In the genomic region with DNA sequence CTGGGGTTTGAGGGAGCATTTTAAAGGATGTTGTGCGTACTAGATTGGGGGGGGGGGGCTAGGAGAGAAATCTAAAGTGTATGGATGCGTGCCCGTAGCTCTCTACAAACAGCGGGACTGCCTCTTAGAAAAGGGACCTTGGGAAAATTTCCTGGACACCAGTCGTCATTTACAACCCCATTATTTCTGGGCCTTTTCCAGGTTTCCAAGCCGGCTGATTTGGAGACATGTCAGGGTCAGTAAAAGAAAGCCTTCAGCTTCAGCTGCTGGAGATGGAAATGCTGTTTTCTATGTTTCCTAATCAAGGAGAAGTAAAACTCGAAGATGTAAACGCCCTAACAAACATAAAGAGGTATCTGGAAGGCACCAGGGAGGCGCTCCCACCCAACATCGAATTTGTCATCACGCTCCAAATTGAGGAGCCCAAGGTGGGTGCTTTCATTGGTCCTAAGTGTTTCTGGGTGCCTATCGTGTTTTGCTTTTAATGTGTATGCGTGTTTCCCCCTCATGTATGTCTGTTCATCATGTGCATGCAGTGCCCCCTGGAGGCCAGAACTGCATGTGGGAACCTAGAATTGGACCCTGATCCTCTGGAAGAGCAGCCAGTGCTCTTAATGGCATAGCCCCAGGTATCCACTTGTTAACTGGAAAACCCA, we compare ENCODE assay signal across 8 mouse cellular contexts. TPM values are rescaled to one million over a fixed set of nuclear protein-coding genes. Genes with fewer than 3 reads are reported as not detected.
DNase-seq lines count a peak whose midpoint lies in the region; ATAC-seq lines count a peak whose summit lies in the region.

No protein-coding gene starts in this region.

- H3K9ac ChIP-seq in hindbrain, embryonic 13.5 days, result peak overlapping the region; percentile 78

- DNase-seq in NIH3T3 (ENCODE audit: low read depth), result peak; percentile 79
- peak; percentile 86 to 87 for DNase-seq in cerebellum, postnatal 10 days
- DNase-seq in frontal cortex, postnatal 14 days (ENCODE audit: low spot score in 2 of 2), result peak; percentile 67 to 77
- peak; percentile 65 to 82 for DNase-seq in layer of hippocampus, postnatal 14 days (ENCODE audit: low spot score in 2 of 2)
- DNase-seq in lung, postnatal 14 days, result peak; percentile 89
- DNase-seq in ovary, postnatal 36 days (ENCODE audit: low spot score), result peak; percentile 74
- peak; percentile 91 for DNase-seq in thymus, postnatal 14 days

- H3K4me3 ChIP-seq in hindbrain, embryonic 13.5 days, result peak overlapping the region; percentile 71

- no peak overlapping the region; the same call in 1 of the 2 replicates for H3K27ac ChIP-seq in hindbrain, embryonic 13.5 days

- WGBS in hindbrain, embryonic 13.5 days, result 11% methylated on average over 13 of the region's 13 CpGs

- peaks cover 21% of the 10 kb centered on the region for H3K4me1 ChIP-seq in hindbrain, embryonic 13.5 days (replicated peaks)

- ATAC-seq in hindbrain, embryonic 13.5 days (ENCODE audit: low FRiP score), result 0 out of 2 replicates have a peak, but pooled peaks have one; percentile 1

- no peaks in the 10 kb centered on the region for H3K9me3 ChIP-seq in hindbrain, embryonic 13.5 days

- peak overlapping the region; percentile 99 for H3K4me2 ChIP-seq in hindbrain, embryonic 13.5 days

- H3K36me3 ChIP-seq in hindbrain, embryonic 13.5 days, result peaks cover 16% of the 10 kb centered on the region

- no peaks in the 10 kb centered on the region for H3K27me3 ChIP-seq in hindbrain, embryonic 13.5 days

RNA-seq across cellular contexts. Expression of gene Rwdd2a, which starts 1.0 kb away (rescaled TPM):
- 9.6 TPM in 2 replicates for polyA plus RNA-seq in hindbrain, embryonic 13.5 days (2015; fragmentation: Nextera tagmentation; extraction: Ambion mirVana)
- total RNA-seq in layer of hippocampus, postnatal 14 days (2021), result 10 to 100 TPM; 32.3 to 35.7 TPM

RNA-seq across cellular contexts. Expression of gene Pgm3, which starts 1.1 kb away (rescaled TPM):
- polyA plus RNA-seq in hindbrain, embryonic 13.5 days (2015; fragmentation: Nextera tagmentation; extraction: Ambion mirVana), result 41.4 and 43.5 TPM in 2 replicates
- total RNA-seq in layer of hippocampus, postnatal 14 days (2021), result 10 to 100 TPM; 18.1 to 18.8 TPM
